In genomic region chr14:69503174-69503573, GRCm38 (mm10) we compare ENCODE assay signal across 9 mouse cellular contexts. TPM values are rescaled to one million over a fixed set of nuclear protein-coding genes. Genes with fewer than 3 reads are reported as not detected.
DNase-seq lines count a peak whose midpoint lies in the region; ATAC-seq lines count a peak whose summit lies in the region.
"Not testable (repeated sequence)": the region's sequence is repeated elsewhere in the genome, so short reads cannot be mapped to it uniquely, and the experiment has no call there.
"Had no signal": no experiment of that assay in that cellular context is flagged by ENCODE, and none has a peak within 500 bp of the region (broad histone marks: within the 10 kb centered on the region; RNA-seq: fewer than 3 reads in every experiment).

Gene Gm16867 (minus strand): TSS chr14:69503362.

- not testable (repeated sequence) for H3K4me2 ChIP-seq in embryonic facial prominence, embryonic 14.5 days (ENCODE audit: low read depth, low read length); hindbrain, embryonic 13.5 days; kidney, embryonic 16.5 days (replicated peaks; ENCODE audit: low read depth, low read length); liver, embryonic 12.5 days; neural tube, embryonic 14.5 days (ENCODE audit: low read depth, low read length)

- ATAC-seq in CD4-positive, CD25-positive, alpha-beta regulatory T cell, adult 4 months, result peak; percentile 95
- peak; percentile 99 for ATAC-seq in embryonic facial prominence, embryonic 14.5 days (ENCODE audit: low read depth)
- peak; percentile 99 for ATAC-seq in frontal cortex, adult (ENCODE audit: low TSS enrichment)
- ATAC-seq in hindbrain, embryonic 13.5 days (ENCODE audit: low FRiP score), result peak; percentile 99
- peak; percentile 99 for ATAC-seq in kidney, embryonic 16.5 days (ENCODE audit: low FRiP score, low TSS enrichment)
- peak; percentile 96 for ATAC-seq in liver, embryonic 12.5 days
- peak; percentile 95 for ATAC-seq in megakaryocyte-erythroid progenitor cell, adult 5-6 weeks (replicated peaks; ENCODE audit: low FRiP score, low TSS enrichment, poor library complexity, severe bottlenecking)
- ATAC-seq in neural tube, embryonic 14.5 days (ENCODE audit: low read depth), result peak; percentile 98

- H3K27ac ChIP-seq in embryonic facial prominence, embryonic 14.5 days (replicated peaks; ENCODE audit: low read depth, low read length); hindbrain, embryonic 13.5 days; kidney, embryonic 16.5 days (ENCODE audit: low read length); liver, embryonic 12.5 days; neural tube, embryonic 14.5 days (ENCODE audit: low read depth, low read length): not testable (repeated sequence)

- DNase-seq in embryonic facial prominence, embryonic 14.5 days (ENCODE audit: low spot score), result not testable (repeated sequence)

- WGBS in embryonic facial prominence, embryonic 14.5 days, result no CpG with 5 or more reads among the region's 29 CpGs
- no CpG with 5 or more reads among the region's 29 CpGs for whole genome bisulfite sequencing in hindbrain, embryonic 13.5 days
- no CpG with 5 or more reads among the region's 29 CpGs for WGBS in kidney, embryonic 16.5 days
- WGBS in liver, embryonic 12.5 days (ENCODE audit: insufficient replicate concordance), result no CpG with 5 or more reads among the region's 29 CpGs
- no CpG with 5 or more reads among the region's 29 CpGs for WGBS in neural tube, embryonic 14.5 days

- H3K9ac ChIP-seq in embryonic facial prominence, embryonic 14.5 days (ENCODE audit: low read depth, low read length); hindbrain, embryonic 13.5 days; kidney, embryonic 16.5 days (replicated peaks; ENCODE audit: low read length); liver, embryonic 12.5 days; neural tube, embryonic 14.5 days (replicated peaks; ENCODE audit: low read depth, low read length): not testable (repeated sequence)

- not testable (repeated sequence) for H3K9me3 ChIP-seq in embryonic facial prominence, embryonic 14.5 days (ENCODE audit: control insufficient read depth, low read length); hindbrain, embryonic 13.5 days; kidney, embryonic 16.5 days (ENCODE audit: low read length); liver, embryonic 12.5 days (replicated peaks); neural tube, embryonic 14.5 days (ENCODE audit: control insufficient read depth, low read length)

- not testable (repeated sequence) for H3K4me3 ChIP-seq in embryonic facial prominence, embryonic 14.5 days (ENCODE audit: low read depth, low read length); hindbrain, embryonic 13.5 days; kidney, embryonic 16.5 days (ENCODE audit: low read length); liver, embryonic 12.5 days; neural tube, embryonic 14.5 days (ENCODE audit: low read depth, low read length)

- H3K4me1 ChIP-seq in embryonic facial prominence, embryonic 14.5 days (ENCODE audit: control insufficient read depth, insufficient read depth, low read length); hindbrain, embryonic 13.5 days (replicated peaks); kidney, embryonic 16.5 days (ENCODE audit: insufficient read depth, low read length); liver, embryonic 12.5 days; neural tube, embryonic 14.5 days (ENCODE audit: control insufficient read depth, insufficient read depth, low read length): not testable (repeated sequence)

- not testable (repeated sequence) for H3K27me3 ChIP-seq in embryonic facial prominence, embryonic 14.5 days (replicated peaks; ENCODE audit: control insufficient read depth, insufficient read depth, low read length); hindbrain, embryonic 13.5 days; kidney, embryonic 16.5 days (ENCODE audit: insufficient read depth, low read length); liver, embryonic 12.5 days (replicated peaks); neural tube, embryonic 14.5 days (ENCODE audit: control insufficient read depth, insufficient read depth, low read length)

- H3K36me3 ChIP-seq in embryonic facial prominence, embryonic 14.5 days (ENCODE audit: control insufficient read depth, insufficient read depth, low read length); hindbrain, embryonic 13.5 days; kidney, embryonic 16.5 days (ENCODE audit: insufficient read depth, low read length); liver, embryonic 12.5 days; neural tube, embryonic 14.5 days (ENCODE audit: control insufficient read depth, insufficient read depth, low read length): not testable (repeated sequence)

RNA-seq across cellular contexts. Expression of gene Gm16867, which starts in this region (rescaled TPM):
- polyA plus RNA-seq in CD4-positive, CD25-positive, alpha-beta regulatory T cell, adult 4 months (2017; shearing (Covaris generic)), result 1 to 10 TPM in 1 of 2 experiments, not detected in 1; 2.1 TPM
- not detected in 2 replicates for polyA plus RNA-seq in embryonic facial prominence, embryonic 14.5 days (2014; fragmentation: Nextera tagmentation; extraction: Ambion mirVana)
- not detected in 2 replicates for polyA plus RNA-seq in hindbrain, embryonic 13.5 days (2015; fragmentation: Nextera tagmentation; extraction: Ambion mirVana)
- polyA plus RNA-seq in kidney, embryonic 16.5 days (2015; fragmentation: Nextera tagmentation; extraction: Ambion mirVana), result not detected in 2 replicates
- polyA plus RNA-seq in liver, embryonic 12.5 days (2016; fragmentation: Nextera tagmentation; extraction: Ambion mirVana), result 0.35 and 0.51 TPM in 2 replicates
- 12.0 and 16.7 TPM in 2 replicates for total RNA-seq in megakaryocyte-erythroid progenitor cell, adult 5-6 weeks (2014; fragmentation: Nextera tagmentation)
- total RNA-seq in megakaryocyte-erythroid progenitor cell, adult 5-6 weeks (2017), result 4.3 and 7.7 TPM in 2 replicates
- polyA plus RNA-seq in neural tube, embryonic 14.5 days (2014; fragmentation: Nextera tagmentation; extraction: Ambion mirVana), result not detected in 2 replicates
- polyA plus RNA-seq: cerebellum, adult 2 months had no signal

Comparison
In these comparisons a context has a peak if more than half of its experiments do, and no peak if none do; other contexts are left out.
1. Peak in ATAC-seq in embryonic facial prominence, embryonic 14.5 days; RNA of the gene not detected or under 1 TPM.
2. Peak in ATAC-seq in hindbrain, embryonic 13.5 days; RNA of the gene not detected or under 1 TPM.
3. Peak in ATAC-seq in kidney, embryonic 16.5 days; RNA of the gene not detected or under 1 TPM.
4. Peak in ATAC-seq in liver, embryonic 12.5 days; RNA of the gene not detected or under 1 TPM.
5. Peak in ATAC-seq in neural tube, embryonic 14.5 days; RNA of the gene not detected or under 1 TPM.